Mouse (Mus musculus) liver, embryonic 14.5 days (tissue): ENCODE data around the gene Rab11b. TPM values are rescaled to one million over a fixed set of nuclear protein-coding genes. Genes with fewer than 3 reads are reported as not detected.

Experiments
- ATAC-seq: fragments of 200-750 bp; cut with Nextera tagmentation; 2 replicates; pipeline ENCODE4 v1.8.0; 2017; ENCODE audit warnings: moderate number of reproducible peaks, mild to moderate bottlenecking, moderate library complexity; ENCODE audit not compliant: insufficient read depth
- DNase-seq, 3 experiments: peaks; one replicate each; pipeline ENCODE4 v3.0.0-alpha.2; 2012 to 2013; ENCODE audit warnings: low read depth in 3 of 3, low spot score in 3 of 3
- H3K27ac ChIP-seq: fragments of 300-500 bp; sonication (generic); 2 replicates; pipeline ENCODE4 v1.5.1; 2014; ENCODE audit warnings: moderate library complexity, mild to moderate bottlenecking, control low read depth, inconsistent platforms
- H3K27me3 ChIP-seq: fragments of 300-500 bp; sonication (generic); 2 replicates; pipeline ENCODE4 v1.6.1; 2014; ENCODE audit warnings: mild to moderate bottlenecking, low read length, moderate library complexity; ENCODE audit not compliant: control insufficient read depth, insufficient read depth
- H3K36me3 ChIP-seq: fragments of 300-500 bp; sonication (generic); replicated peaks from 2 replicates; pipeline ENCODE4 v1.6.1; 2014; ENCODE audit warnings: low read depth; ENCODE audit not compliant: control insufficient read depth, insufficient read depth
- H3K4me1 ChIP-seq, 2 experiments: fragments of 200-500 bp in 1 of 2; fragments of 300-500 bp in 1 of 2; sonication (generic) in 1 of 2; replicated peaks; 2 replicates each; pipeline ENCODE4 v1.6.1; 2012 to 2014; ENCODE audit warnings: antibody characterized with exemption in 1 of 2, inconsistent platforms in 1 of 2, low read length in 1 of 2; ENCODE audit not compliant: control insufficient read depth in 2 of 2, insufficient read depth in 2 of 2
- H3K4me2 ChIP-seq: fragments of 300-500 bp; sonication (generic); 2 replicates; pipeline ENCODE4 v1.6.1; 2014; ENCODE audit warnings: low read depth, mild to moderate bottlenecking, control low read depth, moderate library complexity
- H3K4me3 ChIP-seq, 2 experiments: fragments of 200-500 bp in 1 of 2; fragments of 300-500 bp in 1 of 2; sonication (generic) in 1 of 2; 2 replicates each; pipeline ENCODE4 v1.5.1; 2012 to 2014; ENCODE audit warnings: low read depth in 2 of 2, low read length in 2 of 2, mild to moderate bottlenecking in 2 of 2, control low read depth in 1 of 2, inconsistent platforms in 1 of 2, moderate library complexity in 1 of 2; ENCODE audit not compliant: insufficient read depth in 1 of 2
- H3K9ac ChIP-seq: fragments of 300-500 bp; sonication (generic); replicated peaks from 2 replicates; pipeline ENCODE4 v1.6.1; 2014; ENCODE audit warnings: mild to moderate bottlenecking, control low read depth, moderate library complexity
- H3K9me3 ChIP-seq: fragments of 300-500 bp; sonication (generic); 2 replicates; pipeline ENCODE4 v1.6.1; 2016; ENCODE audit warnings: low read length, mixed read lengths; ENCODE audit not compliant: control insufficient read depth
- CTCF ChIP-seq: IDR thresholded peaks from 2 replicates; pipeline ENCODE4 v1.5.1; 2016; ENCODE audit warnings: antibody characterized with exemption, low read depth, control low read depth
- EP300 ChIP-seq: IDR thresholded peaks from 2 replicates; pipeline ENCODE4 v1.6.1; 2016; ENCODE audit warnings: antibody characterized with exemption, low read depth
- WGBS: fragments of 180-500 bp; shearing (Covaris S2); extraction: QIAGEN DNeasy Blood & Tissue Kit; methylation state at CpG from one replicate; pipeline ENCODE4 v1.1.7; 2014; ENCODE audit not compliant: insufficient replicate concordance; 5-methylcytosine and 5-hydroxymethylcytosine counted together
- polyA plus RNA-seq, 2 experiments: library from polyadenylated mRNA; depleted of rRNA in 1 of 2; stranded (reverse) in 1 of 2; unstranded in 1 of 2; fragments of >200 nt; fragmentation: Nextera tagmentation in 1 of 2; extraction: Ambion mirVana in 1 of 2; gene quantifications; 2 replicates each; pipeline versions ENCODE4 v1.2.1 to v1.2.3; 2012 to 2014

The Rab11b gene
- polyA plus RNA-seq, 2 experiments, result 62.6 to 91.1 TPM

DNA sequence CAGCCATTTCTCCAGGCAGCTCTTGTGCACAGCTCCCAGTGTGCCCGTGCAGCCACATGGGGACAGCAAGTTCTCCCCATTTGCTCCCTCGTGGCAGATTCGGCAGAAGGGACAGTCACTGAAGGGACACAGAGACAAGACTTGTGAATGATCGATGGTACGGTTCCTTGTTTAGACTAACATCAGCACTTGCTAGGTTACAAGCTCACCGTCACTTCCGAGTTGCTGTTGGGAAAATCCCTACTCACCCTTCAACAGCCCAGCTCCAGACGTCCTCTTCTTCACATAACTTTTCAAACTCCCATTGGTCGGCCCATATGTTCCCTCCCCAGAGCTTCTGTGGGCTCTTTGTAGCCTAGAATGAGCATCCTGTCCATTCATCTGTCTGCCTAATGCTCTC lies 57.2 kb downstream of the Rab11b start:
- H3K9me3 ChIP-seq, result no peaks in the 10 kb centered on the region
- H3K27me3 ChIP-seq, result no peaks in the 10 kb centered on the region
- H3K4me2 ChIP-seq, result no peak overlapping the region
- H3K4me1 ChIP-seq, result no peaks in the 10 kb centered on the region
- H3K9ac ChIP-seq, result no peak overlapping the region
- no peak overlapping the region for H3K27ac ChIP-seq
- no peak for DNase-seq
- H3K36me3 ChIP-seq, result peaks cover 94% of the 10 kb centered on the region
- no peak for ATAC-seq
- 91% methylated on average over 9 of the region's 9 CpGs for WGBS
- H3K4me3 ChIP-seq, result no peak overlapping the region
- no peak for TF ChIP-seq EP300
- no peak for TF ChIP-seq CTCF

DNA sequence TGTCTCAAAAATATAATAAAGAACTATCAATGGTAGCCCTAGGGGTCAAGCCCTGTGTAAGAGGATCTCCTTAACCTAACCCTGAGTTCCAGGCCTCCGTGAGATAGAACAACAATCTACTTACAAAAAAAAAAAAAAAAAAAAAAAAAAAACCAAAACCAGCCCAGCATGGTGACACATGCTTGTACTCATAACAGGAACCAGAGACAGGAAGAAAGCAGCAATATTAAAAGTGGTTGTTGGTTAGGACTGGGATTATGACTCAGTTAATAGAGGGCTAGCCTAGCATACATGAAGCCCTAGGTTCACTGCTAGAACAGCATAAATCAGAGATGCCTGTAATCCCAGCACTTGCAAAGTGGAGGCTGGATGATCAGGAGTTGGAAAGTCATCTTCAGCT lies 58.2 kb downstream of the Rab11b start:
- Histone ChIP-seq H3K27ac (no peak overlapping the region), H3K9me3 (no peaks in the 10 kb centered on the region), H3K4me3 (no peak overlapping the region), H3K27me3 (no peaks in the 10 kb centered on the region), H3K4me2 (no peak overlapping the region), H3K36me3 (peaks cover 94% of the 10 kb centered on the region), H3K4me1 (no peaks in the 10 kb centered on the region), H3K9ac (no peak overlapping the region)
- WGBS, result 90% methylated on average over 1 of the region's 1 CpGs
- no peak for TF ChIP-seq EP300
- TF ChIP-seq CTCF, result no peak
- ATAC-seq (no peak), DNase-seq (no peak)

DNA sequence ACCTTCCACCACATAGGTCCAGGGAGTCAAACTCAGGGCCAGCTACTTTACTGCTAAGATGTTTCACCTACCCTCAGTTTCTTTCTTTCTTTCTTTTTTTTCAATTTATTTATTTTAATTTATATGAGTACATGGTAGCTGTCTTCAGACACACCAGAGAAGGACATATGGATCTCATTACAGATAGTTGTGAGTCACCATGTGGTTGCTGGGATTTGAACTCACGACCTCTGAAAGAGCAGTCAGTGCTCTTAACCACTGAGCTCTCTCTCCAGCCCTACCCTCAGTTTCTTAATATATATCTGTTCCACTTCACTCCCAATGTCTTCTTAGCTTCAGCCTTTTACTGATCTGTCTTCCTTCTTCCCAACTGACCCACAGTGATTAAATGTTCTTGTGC lies 64.9 kb downstream of the Rab11b start:
- 87% methylated on average over 1 of the region's 1 CpGs for WGBS
- no peak overlapping the region for H3K4me3 ChIP-seq
- H3K27me3 ChIP-seq, result no peaks in the 10 kb centered on the region
- no peak for ATAC-seq
- no peak overlapping the region for H3K4me2 ChIP-seq
- H3K36me3 ChIP-seq, result peaks cover 100% of the 10 kb centered on the region
- TF ChIP-seq EP300 (no peak), CTCF (no peak)
- no peak for DNase-seq
- H3K4me1 ChIP-seq, result no peaks in the 10 kb centered on the region
- no peak overlapping the region for H3K27ac ChIP-seq
- H3K9me3 ChIP-seq, result no peaks in the 10 kb centered on the region
- no peak overlapping the region for H3K9ac ChIP-seq

Other genes with a start within 250 kb of the Rab11b start
- 7.3 and 8.6 TPM in 2 replicates for gene Adamts10, start 236.3 kb downstream of the Rab11b start, polyA plus RNA-seq (2012; rRNA removed)
- 3.6 and 4.3 TPM in 2 replicates for gene Adamts10, start 236.3 kb downstream of the Rab11b start, polyA plus RNA-seq (2014; fragmentation: Nextera tagmentation; extraction: Ambion mirVana)
- gene Myo1f, start 204.8 kb downstream of the Rab11b start, polyA plus RNA-seq (2012; rRNA removed), result 3.2 and 4.5 TPM in 2 replicates
- 4.7 and 5.9 TPM in 2 replicates for gene Myo1f, start 204.8 kb downstream of the Rab11b start, polyA plus RNA-seq (2014; fragmentation: Nextera tagmentation; extraction: Ambion mirVana)
- gene Zfp414, start 131.4 kb downstream of the Rab11b start, polyA plus RNA-seq (2012; rRNA removed), result 22.7 and 28.9 TPM in 2 replicates
- 24.6 and 26.5 TPM in 2 replicates for gene Zfp414, start 131.4 kb downstream of the Rab11b start, polyA plus RNA-seq (2014; fragmentation: Nextera tagmentation; extraction: Ambion mirVana)
- gene Pram1, start 122.5 kb downstream of the Rab11b start, polyA plus RNA-seq (2012; rRNA removed), result 1.1 and 1.6 TPM in 2 replicates
- gene Pram1, start 122.5 kb downstream of the Rab11b start, polyA plus RNA-seq (2014; fragmentation: Nextera tagmentation; extraction: Ambion mirVana), result 1.6 and 2.8 TPM in 2 replicates
- gene Hnrnpm, start 73.7 kb downstream of the Rab11b start, polyA plus RNA-seq (2012; rRNA removed), result 101 and 136 TPM in 2 replicates
- 143 and 164 TPM in 2 replicates for gene Hnrnpm, start 73.7 kb downstream of the Rab11b start, polyA plus RNA-seq (2014; fragmentation: Nextera tagmentation; extraction: Ambion mirVana)
- 162 and 167 TPM in 2 replicates for gene March2, start 41.9 kb downstream of the Rab11b start, polyA plus RNA-seq (2012; rRNA removed)
- gene March2, start 41.9 kb downstream of the Rab11b start, polyA plus RNA-seq (2014; fragmentation: Nextera tagmentation; extraction: Ambion mirVana), result 235 and 236 TPM in 2 replicates
- 6.1 and 6.3 TPM in 2 replicates for gene Angptl4, start 21.3 kb upstream of the Rab11b start, polyA plus RNA-seq (2012; rRNA removed)
- gene Angptl4, start 21.3 kb upstream of the Rab11b start, polyA plus RNA-seq (2014; fragmentation: Nextera tagmentation; extraction: Ambion mirVana), result 12.8 and 15.2 TPM in 2 replicates
- gene Kank3, start 50.0 kb upstream of the Rab11b start, polyA plus RNA-seq (2012; rRNA removed), result 7.1 and 7.6 TPM in 2 replicates
- 7.3 and 7.7 TPM in 2 replicates for gene Kank3, start 50.0 kb upstream of the Rab11b start, polyA plus RNA-seq (2014; fragmentation: Nextera tagmentation; extraction: Ambion mirVana)
- gene Rps28, start 64.0 kb upstream of the Rab11b start, polyA plus RNA-seq (2012; rRNA removed), result 593 and 901 TPM in 2 replicates
- gene Rps28, start 64.0 kb upstream of the Rab11b start, polyA plus RNA-seq (2014; fragmentation: Nextera tagmentation; extraction: Ambion mirVana), result 693 and 702 TPM in 2 replicates
- gene Ndufa7, start 64.0 kb upstream of the Rab11b start, polyA plus RNA-seq (2012; rRNA removed), result 146 and 149 TPM in 2 replicates
- 271 and 282 TPM in 2 replicates for gene Ndufa7, start 64.0 kb upstream of the Rab11b start, polyA plus RNA-seq (2014; fragmentation: Nextera tagmentation; extraction: Ambion mirVana)
- gene Cd320, start 82.6 kb upstream of the Rab11b start, polyA plus RNA-seq (2012; rRNA removed), result 5.2 and 6.7 TPM in 2 replicates
- gene Cd320, start 82.6 kb upstream of the Rab11b start, polyA plus RNA-seq (2014; fragmentation: Nextera tagmentation; extraction: Ambion mirVana), result 16.1 and 16.9 TPM in 2 replicates
- gene Gm7029, start 113.3 kb upstream of the Rab11b start, polyA plus RNA-seq (2012; rRNA removed), result not detected in 2 replicates
- gene Gm7029, start 113.3 kb upstream of the Rab11b start, polyA plus RNA-seq (2014; fragmentation: Nextera tagmentation; extraction: Ambion mirVana), result not detected in 2 replicates
- 37.2 and 40.8 TPM in 2 replicates for gene Kifc1, start 130.1 kb upstream of the Rab11b start, polyA plus RNA-seq (2012; rRNA removed)
- 7.2 and 7.9 TPM in 2 replicates for gene Kifc1, start 130.1 kb upstream of the Rab11b start, polyA plus RNA-seq (2014; fragmentation: Nextera tagmentation; extraction: Ambion mirVana)
- 0.36 and 0.44 TPM in 2 replicates for gene Platr17, start 144.6 kb upstream of the Rab11b start, polyA plus RNA-seq (2012; rRNA removed)
- 0.20 and 0.29 TPM in 2 replicates for gene Platr17, start 144.6 kb upstream of the Rab11b start, polyA plus RNA-seq (2014; fragmentation: Nextera tagmentation; extraction: Ambion mirVana)
- 11.1 and 14.7 TPM in 2 replicates for gene Daxx, start 148.9 kb upstream of the Rab11b start, polyA plus RNA-seq (2012; rRNA removed)
- 14.8 and 15.3 TPM in 2 replicates for gene Daxx, start 148.9 kb upstream of the Rab11b start, polyA plus RNA-seq (2014; fragmentation: Nextera tagmentation; extraction: Ambion mirVana)
- 10.4 and 10.6 TPM in 2 replicates for gene Tapbp, start 155.4 kb upstream of the Rab11b start, polyA plus RNA-seq (2012; rRNA removed)
- gene Tapbp, start 155.4 kb upstream of the Rab11b start, polyA plus RNA-seq (2014; fragmentation: Nextera tagmentation; extraction: Ambion mirVana), result 24.0 and 28.7 TPM in 2 replicates
- 10.6 and 12.1 TPM in 2 replicates for gene Zbtb22, start 155.4 kb upstream of the Rab11b start, polyA plus RNA-seq (2012; rRNA removed)
- 4.7 and 4.8 TPM in 2 replicates for gene Zbtb22, start 155.4 kb upstream of the Rab11b start, polyA plus RNA-seq (2014; fragmentation: Nextera tagmentation; extraction: Ambion mirVana)
- gene Rgl2, start 169.0 kb upstream of the Rab11b start, polyA plus RNA-seq (2012; rRNA removed), result 17.0 and 19.6 TPM in 2 replicates
- 4.9 and 5.9 TPM in 2 replicates for gene Rgl2, start 169.0 kb upstream of the Rab11b start, polyA plus RNA-seq (2014; fragmentation: Nextera tagmentation; extraction: Ambion mirVana)
- gene Pfdn6, start 179.8 kb upstream of the Rab11b start, polyA plus RNA-seq (2012; rRNA removed), result 36.8 and 62.4 TPM in 2 replicates
- gene Pfdn6, start 179.8 kb upstream of the Rab11b start, polyA plus RNA-seq (2014; fragmentation: Nextera tagmentation; extraction: Ambion mirVana), result 103 TPM in 2 replicates
- 17.3 and 18.9 TPM in 2 replicates for gene Wdr46, start 180.1 kb upstream of the Rab11b start, polyA plus RNA-seq (2012; rRNA removed)
- gene Wdr46, start 180.1 kb upstream of the Rab11b start, polyA plus RNA-seq (2014; fragmentation: Nextera tagmentation; extraction: Ambion mirVana), result 8.0 and 11.6 TPM in 2 replicates
- gene B3galt4, start 191.0 kb upstream of the Rab11b start, polyA plus RNA-seq (2012; rRNA removed), result 1.1 and 1.3 TPM in 2 replicates
- 1.1 and 1.8 TPM in 2 replicates for gene B3galt4, start 191.0 kb upstream of the Rab11b start, polyA plus RNA-seq (2014; fragmentation: Nextera tagmentation; extraction: Ambion mirVana)
- 17.4 and 18.7 TPM in 2 replicates for gene Vps52, start 195.3 kb upstream of the Rab11b start, polyA plus RNA-seq (2012; rRNA removed)
- 15.2 and 18.4 TPM in 2 replicates for gene Vps52, start 195.3 kb upstream of the Rab11b start, polyA plus RNA-seq (2014; fragmentation: Nextera tagmentation; extraction: Ambion mirVana)
- 829 and 1,098 TPM in 2 replicates for gene Rps18, start 195.5 kb upstream of the Rab11b start, polyA plus RNA-seq (2012; rRNA removed)
- 1,411 and 1,430 TPM in 2 replicates for gene Rps18, start 195.5 kb upstream of the Rab11b start, polyA plus RNA-seq (2014; fragmentation: Nextera tagmentation; extraction: Ambion mirVana)
- 124 and 137 TPM in 2 replicates for gene H2-K1, start 239.8 kb upstream of the Rab11b start, polyA plus RNA-seq (2012; rRNA removed)
- gene H2-K1, start 239.8 kb upstream of the Rab11b start, polyA plus RNA-seq (2014; fragmentation: Nextera tagmentation; extraction: Ambion mirVana), result 107 and 108 TPM in 2 replicates